Mouse (Mus musculus) CH12.LX (cell line): ENCODE results near the gene Syt8. TPM values are rescaled to one million over a fixed set of nuclear protein-coding genes. Genes with fewer than 3 reads are reported as not detected.

Experiments used
- DNase-seq: peaks from one replicate; pipeline ENCODE4 v3.0.0-alpha.2; 2013; ENCODE audit errors: extremely low read depth
- H3K27ac ChIP-seq: 2 replicates; pipeline ENCODE4 v1.5.1; 2012; ENCODE audit warnings: low read depth, mild to moderate bottlenecking, control low read depth, moderate library complexity; ENCODE audit not compliant: insufficient read depth
- H3K27me3 ChIP-seq: replicated peaks from 2 replicates; pipeline ENCODE3; 2012; ENCODE audit warnings: inconsistent platforms
- H3K36me3 ChIP-seq, 2 experiments: replicated peaks in 1 of 2; 2 replicates each; pipeline versions ENCODE3 to v1.6.1; 2012; ENCODE audit warnings: inconsistent platforms in 1 of 2, low read length in 1 of 2, mild to moderate bottlenecking in 1 of 2, mixed read lengths in 1 of 2, moderate library complexity in 1 of 2; ENCODE audit not compliant: control insufficient read depth in 1 of 2, insufficient read depth in 1 of 2
- H3K4me1 ChIP-seq, 2 experiments: 2 replicates each; pipeline ENCODE4 v1.6.1; 2012; ENCODE audit warnings: inconsistent platforms in 1 of 2, moderate library complexity in 1 of 2; ENCODE audit not compliant: insufficient read depth in 2 of 2, control insufficient read depth in 1 of 2
- H3K4me2 ChIP-seq: 2 replicates; pipeline ENCODE4 v1.6.1; 2012; ENCODE audit warnings: low read depth, mild to moderate bottlenecking, control low read depth; ENCODE audit not compliant: poor library complexity, insufficient read depth, severe bottlenecking
- H3K4me3 ChIP-seq, 3 experiments: fragments of 150-350 bp in 1 of 3; sonication (generic) in 1 of 3; replicated peaks in 1 of 3; 2 replicates each; pipeline versions ENCODE3 to v1.5.1; 2011 to 2012; ENCODE audit warnings: low read depth in 2 of 3, low read length in 2 of 3, mild to moderate bottlenecking in 2 of 3, moderate library complexity in 2 of 3, control low read depth in 1 of 3, improper control_type of control experiment in 1 of 3, inconsistent platforms in 1 of 3, mixed read lengths in 1 of 3; ENCODE audit not compliant: poor library complexity in 1 of 3
- H3K79me2 ChIP-seq: replicated peaks from 2 replicates; pipeline ENCODE4 v1.6.1; 2012; ENCODE audit warnings: mild to moderate bottlenecking, moderate library complexity; ENCODE audit not compliant: control insufficient read depth, poor library complexity, insufficient read depth, severe bottlenecking; ENCODE audit errors: extremely low read depth
- H3K9ac ChIP-seq: 2 replicates; pipeline ENCODE4 v1.6.1; 2012; ENCODE audit warnings: low read depth, mild to moderate bottlenecking, control low read depth, moderate library complexity; ENCODE audit not compliant: insufficient read depth
- H3K9me3 ChIP-seq: replicated peaks from 2 replicates; pipeline ENCODE3; 2012; ENCODE audit warnings: low read length, inconsistent platforms, mixed read lengths
- CHD1 ChIP-seq: IDR thresholded peaks from 2 replicates; pipeline ENCODE4 v1.6.1; 2012; ENCODE audit warnings: low read depth, low read length, improper control_type of control experiment, inconsistent platforms
- CTCF ChIP-seq, 2 experiments: IDR thresholded peaks in 1 of 2; conservative IDR thresholded peaks in 1 of 2; 2 replicates each; pipeline ENCODE4 v1.5.1; 2011 to 2012; ENCODE audit warnings: low read depth in 2 of 2, low read length in 2 of 2, improper control_type of control experiment in 1 of 2, inconsistent platforms in 1 of 2, mild to moderate bottlenecking in 1 of 2, moderate library complexity in 1 of 2
- ELF1 ChIP-seq: IDR thresholded peaks from 2 replicates; pipeline ENCODE4 v1.6.1; 2014; ENCODE audit warnings: low read depth, mild to moderate bottlenecking, inconsistent platforms, low read length, improper control_type of control experiment
- ETS1 ChIP-seq: conservative IDR thresholded peaks from 2 replicates; pipeline ENCODE4 v1.6.1; 2012; ENCODE audit warnings: low read depth, mild to moderate bottlenecking, inconsistent platforms, low read length, improper control_type of control experiment, moderate library complexity
- GABPA ChIP-seq: IDR thresholded peaks from 2 replicates; pipeline ENCODE4 v1.6.1; 2012; ENCODE audit warnings: low read depth, low read length, improper control_type of control experiment, inconsistent platforms; ENCODE audit not compliant: insufficient replicate concordance
- HCFC1 ChIP-seq: IDR thresholded peaks from 2 replicates; pipeline ENCODE4 v1.6.1; 2012; ENCODE audit warnings: low read depth, mild to moderate bottlenecking, inconsistent platforms, low read length, improper control_type of control experiment
- JUN ChIP-seq: IDR thresholded peaks from 2 replicates; pipeline ENCODE4 v1.6.1; 2011; ENCODE audit warnings: low read depth, mild to moderate bottlenecking, low read length, improper control_type of control experiment, moderate library complexity; ENCODE audit not compliant: insufficient read depth
- KAT2A ChIP-seq: IDR thresholded peaks from 2 replicates; pipeline ENCODE4 v1.6.1; 2012; ENCODE audit warnings: low read length, improper control_type of control experiment, inconsistent platforms; ENCODE audit not compliant: insufficient replicate concordance
- MAZ ChIP-seq: IDR thresholded peaks from 2 replicates; pipeline ENCODE4 v1.6.1; 2012; ENCODE audit warnings: low read depth, mild to moderate bottlenecking, inconsistent platforms, low read length, improper control_type of control experiment, moderate library complexity
- MXI1 ChIP-seq: IDR thresholded peaks from 2 replicates; pipeline ENCODE4 v1.6.1; 2011; ENCODE audit warnings: mild to moderate bottlenecking, low read depth, low read length, improper control_type of control experiment
- NELFE ChIP-seq: IDR thresholded peaks from 2 replicates; pipeline ENCODE4 v1.6.1; 2011; ENCODE audit warnings: low read depth, low read length, improper control_type of control experiment
- PAX5 ChIP-seq: IDR thresholded peaks from 2 replicates; pipeline ENCODE4 v1.6.1; 2012; ENCODE audit warnings: low read length, inconsistent platforms, mixed read lengths
- POLR2A ChIP-seq: IDR thresholded peaks from 2 replicates; pipeline ENCODE4 v1.6.1; 2011; ENCODE audit warnings: low read depth, mild to moderate bottlenecking, improper control_type of control experiment, low read length
- POLR2AphosphoS2 ChIP-seq: IDR thresholded peaks from 2 replicates; pipeline ENCODE4 v1.6.1; 2011; ENCODE audit warnings: low read depth, low read length, improper control_type of control experiment
- RCOR1 ChIP-seq: conservative IDR thresholded peaks from 2 replicates; pipeline ENCODE4 v1.6.1; 2012; ENCODE audit warnings: low read depth, mild to moderate bottlenecking, inconsistent platforms, low read length, improper control_type of control experiment
- TCF12 ChIP-seq: IDR thresholded peaks from 2 replicates; pipeline ENCODE4 v1.6.1; 2014; ENCODE audit warnings: low read depth, mild to moderate bottlenecking, inconsistent platforms, low read length, improper control_type of control experiment
- ZC3H11A ChIP-seq: IDR thresholded peaks from 2 replicates; pipeline ENCODE4 v1.6.1; 2012; ENCODE audit warnings: low read depth, mild to moderate bottlenecking, inconsistent platforms, low read length, improper control_type of control experiment
- dilution Hi-C: fragments of 300-500 bp; cut with MboI; formaldehyde crosslinking; loops from 2 replicates; pipeline ENCODE4 v1.14.3; 2020; ENCODE audit warnings: low sequenced_read_pairs; ENCODE audit not compliant: extremely low pct_unique_long_range_greater_than_20kb, extremely low pct_ligation_motif_present
- in situ Hi-C: fragments of 300-500 bp; cut with MboI; formaldehyde crosslinking; loops from 3 replicates; pipeline ENCODE4 v1.14.3; 2019; ENCODE audit warnings: low sequenced_read_pairs, low pct_ligation_motif_present, low pct_unique_long_range_greater_than_20kb, mixed read lengths
- polyA plus RNA-seq: library from polyadenylated mRNA; unstranded; fragments of >175 nt; gene quantifications from 2 replicates; pipeline ENCODE4 v1.2.1, GENCODE M21; 2012; ENCODE audit warnings: low read depth; ENCODE audit not compliant: insufficient read length
- total RNA-seq, 2 experiments: library from RNA; depleted of rRNA; stranded (reverse); fragments of 300-350 nt in 1 of 2; fragments of >200 nt in 1 of 2; gene quantifications; 2 replicates each; pipeline ENCODE4 v1.2.3; 2012 to 2014

The Syt8 gene
- total and polyA plus RNA-seq, 3 experiments, result not detected

DNA sequence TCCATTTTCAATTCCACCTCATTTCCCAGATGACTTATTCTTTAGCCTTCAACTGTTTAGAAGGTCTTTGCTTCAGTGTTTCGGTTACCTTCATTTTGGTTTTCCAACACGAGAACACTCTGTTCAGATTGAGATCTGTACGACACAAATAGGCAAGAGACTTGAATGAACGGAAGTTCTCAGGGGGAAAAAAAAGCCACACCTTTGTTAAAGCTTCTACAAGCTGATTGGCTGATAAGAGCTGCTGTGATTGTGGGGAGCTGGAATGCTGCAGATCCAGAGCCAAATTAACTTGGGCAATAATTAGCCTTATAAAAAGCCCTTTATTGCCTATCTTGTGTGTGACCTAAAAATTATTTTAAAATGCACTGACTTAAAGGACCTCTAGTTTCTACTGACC, 19.3 kb upstream of the Syt8 start:
- no peaks in the 10 kb centered on the region for H3K79me2 ChIP-seq
- H3K36me3 ChIP-seq, result no peaks in the 10 kb centered on the region
- H3K9me3 ChIP-seq, result peaks cover 8% of the 10 kb centered on the region
- H3K4me2 ChIP-seq, result no peak overlapping the region
- H3K4me3 ChIP-seq, result no peak overlapping the region
- in situ Hi-C loops, result no loop called here
- no peaks in the 10 kb centered on the region for H3K4me1 ChIP-seq
- no peak for DNase-seq
- H3K27me3 ChIP-seq, result peaks cover 22% of the 10 kb centered on the region
- H3K9ac ChIP-seq, result no peak overlapping the region
- no peak overlapping the region for H3K27ac ChIP-seq
- TF ChIP-seq MAZ (no peak), ETS1 (no peak)
- TF ChIP-seq, all 38 proteins: peak for 0
- dilution Hi-C loops, result no loop called here

DNA sequence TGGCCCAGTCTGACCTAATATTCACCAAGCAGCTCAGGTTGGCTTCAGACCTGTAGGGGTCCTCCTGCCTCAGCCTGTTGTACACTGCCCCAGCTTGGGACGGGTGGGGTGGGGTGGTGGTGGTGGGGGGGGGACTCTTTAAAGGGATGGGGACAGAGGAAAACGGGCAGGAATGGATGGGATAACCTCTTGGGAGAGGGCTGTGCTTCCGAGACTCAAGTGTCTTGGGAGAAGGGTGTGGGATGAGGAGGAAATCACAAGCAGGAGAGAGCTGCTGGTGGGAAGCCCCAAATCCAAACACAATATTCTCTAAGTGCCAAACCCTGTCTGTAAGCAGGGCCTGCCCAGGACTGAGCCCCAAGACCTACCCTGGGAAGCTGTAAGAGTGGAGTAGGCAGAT, 18.4 kb upstream of the Syt8 start:
- Histone ChIP-seq H3K4me1 (no peaks in the 10 kb centered on the region), H3K79me2 (no peaks in the 10 kb centered on the region), H3K4me3 (no peak overlapping the region), H3K27ac (no peak overlapping the region), H3K9me3 (peaks cover 8% of the 10 kb centered on the region), H3K36me3 (no peaks in the 10 kb centered on the region), H3K9ac (no peak overlapping the region), H3K27me3 (peaks cover 20% of the 10 kb centered on the region), H3K4me2 (no peak overlapping the region)
- DNase-seq, result no peak
- dilution Hi-C loops (no loop called here), in situ Hi-C loops (no loop called here)
- TF ChIP-seq POLR2A (no peak), ZC3H11A (no peak), POLR2AphosphoS2 (no peak), PAX5 (no peak), ETS1 (no peak), KAT2A (no peak), GABPA (no peak), RCOR1 (no peak), NELFE (no peak), MXI1 (no peak), JUN (no peak), TCF12 (no peak), CTCF (conservative IDR thresholded peaks at IDR 0.05 in 1 of 2, IDR thresholded peaks at IDR 0.05 in 1 of 2; ENCODE audit: low read depth in 2 of 2, low read length in 2 of 2) (no peak), ELF1 (no peak), CHD1 (no peak), HCFC1 (no peak)
